Mouse (Mus musculus) sigmoid colon, adult 10 weeks (tissue): ENCODE results near the gene Rabgap1l. TPM values are rescaled to one million over a fixed set of nuclear protein-coding genes. Genes with fewer than 3 reads are reported as not detected.

Source experiments
- polyA plus RNA-seq: library from polyadenylated mRNA; stranded (reverse); fragments of 350-450 nt; fragmentation: Illumina TruSeq; extraction: RNeasy Lipid Tissue Mini Kit (QIAGEN cat#74804); gene quantifications from one replicate; pipeline ENCODE4 v1.2.3, GENCODE M21; 2014; ENCODE audit warnings: low read depth, low replicate concordance

Gene Rabgap1l
- 181 TPM for polyA plus RNA-seq

DNA sequence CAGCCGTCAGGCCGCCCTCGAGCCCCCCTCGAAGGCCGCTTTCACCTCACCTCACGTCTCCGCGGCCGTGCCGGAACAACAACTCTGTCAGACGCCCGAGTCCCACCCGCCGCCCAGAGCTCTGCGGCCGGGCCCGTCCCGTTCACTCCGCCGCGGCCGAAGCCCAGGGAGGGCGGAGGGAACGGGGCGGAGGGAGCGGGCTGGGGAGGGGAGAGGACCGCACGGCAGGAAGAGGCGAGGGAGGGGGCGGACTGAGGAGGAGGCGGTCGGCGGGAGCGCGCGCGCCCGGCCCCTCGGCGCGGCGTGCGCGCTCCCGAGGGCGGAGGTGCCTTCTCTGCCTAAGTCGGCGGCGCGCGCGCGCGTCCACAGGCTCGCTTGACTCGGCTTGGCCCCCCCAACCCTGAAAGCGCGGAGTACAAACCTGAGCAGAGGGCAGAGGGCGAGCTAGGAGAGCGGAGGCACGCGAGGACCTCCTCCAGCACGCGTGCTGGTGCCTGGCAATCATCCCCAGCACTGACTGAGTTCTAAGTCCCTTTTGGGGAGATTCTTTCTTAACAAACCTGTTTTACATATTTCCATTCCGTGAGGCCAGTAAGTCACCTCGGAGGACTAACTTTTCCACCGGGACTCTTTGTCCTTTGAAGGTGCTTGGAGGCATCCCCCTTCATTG, at the start of gene Rabgap1l:
Gene Rabgap1l, minus strand, starts transcription at position 526 of the 670 bp plus-strand sequence.

GRCm38 (mm10) chr1:160212703-160213669, 580.0 kb downstream of the Rabgap1l start, which contains the start of gene Cacybp:
Cacybp (minus strand) TSS chr1:160212875.

DNA sequence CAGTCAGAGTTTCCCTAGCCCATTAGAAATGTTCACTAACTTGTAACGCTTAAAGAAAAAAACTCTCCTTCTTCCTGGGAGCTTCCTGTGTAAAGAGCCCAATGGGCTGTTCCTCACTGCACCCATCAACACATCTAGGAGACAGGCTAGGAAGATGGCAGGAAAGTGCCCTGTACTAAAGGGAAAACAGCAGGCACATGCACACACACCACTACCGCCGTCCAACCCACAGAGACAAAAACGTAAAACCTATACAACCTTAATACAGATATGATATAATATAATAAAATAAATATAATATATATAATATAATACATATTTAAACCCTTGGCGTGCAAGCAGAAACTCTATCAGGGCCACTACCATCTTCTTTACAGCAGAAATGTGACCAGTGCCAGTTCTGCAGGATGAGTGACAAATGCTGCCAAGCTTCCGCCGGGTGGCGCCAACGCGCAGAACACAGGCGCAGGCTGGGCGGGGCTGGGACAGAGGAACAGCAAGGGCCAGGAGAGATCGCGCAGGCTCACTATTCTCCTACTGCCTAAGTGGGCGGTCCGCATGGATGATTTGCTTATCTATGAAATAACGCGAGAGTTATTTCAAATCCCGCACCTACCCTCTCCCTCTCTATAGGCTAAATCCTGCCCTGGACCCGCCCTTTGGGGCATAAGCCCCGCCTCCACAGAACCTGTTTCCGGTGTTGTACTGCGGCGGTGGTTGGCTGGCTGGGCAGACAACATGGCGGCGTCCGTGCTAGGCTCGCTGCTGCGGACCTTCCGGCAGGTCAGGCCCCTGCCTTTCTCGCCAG, 598.3 kb downstream of the Rabgap1l start, which contains the start of gene Mrps14:
Gene Mrps14, plus strand, starts transcription at position 687 of the 808 bp plus-strand sequence.

Other genes starting within 250 kb of the Rabgap1l start
- 55.8 TPM for gene Rc3h1, start 113.2 kb upstream of the Rabgap1l start, polyA plus RNA-seq
- 0.76 TPM for gene Serpinc1, start 185.4 kb upstream of the Rabgap1l start, polyA plus RNA-seq
- 9.0 TPM for gene Zbtb37, start 241.6 kb upstream of the Rabgap1l start, polyA plus RNA-seq